Mouse (Mus musculus): ENCODE results near the gene Cks1b. TPM values are rescaled to one million over a fixed set of nuclear protein-coding genes. Genes with fewer than 3 reads are reported as not detected.

Gene Cks1b
- total and polyA plus RNA-seq, 3 experiments: 173 to 270 (median 268) TPM

DNA sequence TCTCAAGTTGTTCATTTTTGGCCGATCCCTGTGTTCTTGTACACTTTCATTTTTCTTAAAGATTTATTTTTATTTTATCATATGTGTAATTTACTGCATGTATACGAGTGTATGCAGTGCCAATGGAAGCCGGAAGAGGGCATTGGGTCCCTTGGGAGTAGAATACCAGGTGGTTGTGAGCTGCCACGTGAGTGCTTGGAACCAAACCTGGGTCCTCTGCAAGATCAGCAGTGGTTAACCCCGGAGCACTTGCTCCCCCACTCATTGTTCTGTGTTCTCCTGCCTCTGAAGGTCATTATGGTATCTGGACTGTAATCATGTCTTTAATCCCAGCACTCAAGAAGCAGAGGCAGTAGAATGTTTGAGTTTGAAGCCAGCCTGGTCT is 7.0 kb upstream of the Cks1b start:
- TF ChIP-seq UBTF (IDR thresholded peaks at IDR 0.05; ENCODE audit: low read depth, low read length): no peak
- no peak for TF ChIP-seq ELF1 (IDR thresholded peaks at IDR 0.05; ENCODE audit: low read depth, low read length)
- TF ChIP-seq JUND (conservative IDR thresholded peaks at IDR 0.05; ENCODE audit: low read depth, low read length): no peak
- TF ChIP-seq EP300 (IDR thresholded peaks at IDR 0.05; ENCODE audit: low read length): no peak
- no peak for TF ChIP-seq ZNF384 (IDR thresholded peaks at IDR 0.05; ENCODE audit: low read depth, low read length)
- no peak for TF ChIP-seq PAX5 (IDR thresholded peaks at IDR 0.05; ENCODE audit: low read length)
- no peak for TF ChIP-seq MAZ (IDR thresholded peaks at IDR 0.05; ENCODE audit: low read depth, low read length)
- no peak for TF ChIP-seq JUN (IDR thresholded peaks at IDR 0.05; ENCODE audit: insufficient read depth, low read depth, low read length)
- TF ChIP-seq RAD21 (IDR thresholded peaks at IDR 0.05; ENCODE audit: low read depth, low read length): no peak
- TF ChIP-seq TCF12 (IDR thresholded peaks at IDR 0.05; ENCODE audit: low read depth, low read length): no peak
- no peak for TF ChIP-seq ZC3H11A (IDR thresholded peaks at IDR 0.05; ENCODE audit: low read depth, low read length)
- TF ChIP-seq MAX (IDR thresholded peaks at IDR 0.05; ENCODE audit: low read length): no peak
- TF ChIP-seq SMC3 (IDR thresholded peaks at IDR 0.05; ENCODE audit: low read depth, low read length): no peak
- no peak for TF ChIP-seq SIN3A (IDR thresholded peaks at IDR 0.05; ENCODE audit: low read length)
- TF ChIP-seq MAFK (IDR thresholded peaks at IDR 0.05; ENCODE audit: insufficient replicate concordance, low read length): no peak
- TF ChIP-seq ZMIZ1 (IDR thresholded peaks at IDR 0.05; ENCODE audit: low read depth, low read length): no peak
- Histone ChIP-seq H3K79me2 (replicated peaks; ENCODE audit: control insufficient read depth, extremely low read depth, insufficient read depth, poor library complexity, severe bottlenecking) (peaks cover 16% of the 10 kb centered on the region), H3K27me3 (replicated peaks) (no peaks in the 10 kb centered on the region), H3K27ac (ENCODE audit: insufficient read depth, low read depth) (no peak overlapping the region), H3K9ac (ENCODE audit: insufficient read depth, low read depth) (no peak overlapping the region), H3K9me3 (replicated peaks; ENCODE audit: low read length) (no peaks in the 10 kb centered on the region), H3K4me2 (ENCODE audit: insufficient read depth, low read depth, poor library complexity, severe bottlenecking) (no peak overlapping the region), H3K4me1 (ENCODE audit: control insufficient read depth in 1 of 2, insufficient read depth in 2 of 2) (peaks cover 14 to 35% of the 10 kb centered on the region in 2 experiments), H3K36me3 (replicated peaks in 1 of 2; ENCODE audit: control insufficient read depth in 1 of 2, insufficient read depth in 1 of 2, low read length in 1 of 2) (peaks cover 48 to 69% of the 10 kb centered on the region in 2 experiments), H3K4me3 (replicated peaks in 1 of 3; ENCODE audit: low read depth in 2 of 3, low read length in 2 of 3, poor library complexity in 1 of 3) (no peak overlapping the region)
- in situ Hi-C loops (cut with MboI; ENCODE audit: low pct_ligation_motif_present, low pct_unique_long_range_greater_than_20kb, low sequenced_read_pairs): no loop called here
- DNase-seq (ENCODE audit: extremely low read depth): no peak
- dilution Hi-C loops (cut with MboI; ENCODE audit: extremely low pct_ligation_motif_present, extremely low pct_unique_long_range_greater_than_20kb, low sequenced_read_pairs): no loop called here

GRCm38 (mm10) chr3:89424416-89425140 is 6.4 kb upstream of the Cks1b start:
- in situ Hi-C loops (cut with MboI; ENCODE audit: low pct_ligation_motif_present, low pct_unique_long_range_greater_than_20kb, low sequenced_read_pairs): no loop called here
- DNase-seq (ENCODE audit: extremely low read depth): no peak
- H3K4me1 ChIP-seq (ENCODE audit: control insufficient read depth in 1 of 2, insufficient read depth in 2 of 2): peaks cover 14 to 38% of the 10 kb centered on the region in 2 experiments
- dilution Hi-C loops (cut with MboI; ENCODE audit: extremely low pct_ligation_motif_present, extremely low pct_unique_long_range_greater_than_20kb, low sequenced_read_pairs): no loop called here
- no peak overlapping the region for H3K27ac ChIP-seq (ENCODE audit: insufficient read depth, low read depth)
- no peak overlapping the region for H3K4me3 ChIP-seq (replicated peaks in 1 of 3; ENCODE audit: low read depth in 2 of 3, low read length in 2 of 3, poor library complexity in 1 of 3)
- peaks cover 21% of the 10 kb centered on the region for H3K79me2 ChIP-seq (replicated peaks; ENCODE audit: control insufficient read depth, extremely low read depth, insufficient read depth, poor library complexity, severe bottlenecking)
- no peaks in the 10 kb centered on the region for H3K27me3 ChIP-seq (replicated peaks)
- no peaks in the 10 kb centered on the region for H3K9me3 ChIP-seq (replicated peaks; ENCODE audit: low read length)
- peaks cover 48 to 69% of the 10 kb centered on the region in 2 experiments for H3K36me3 ChIP-seq (replicated peaks in 1 of 2; ENCODE audit: control insufficient read depth in 1 of 2, insufficient read depth in 1 of 2, low read length in 1 of 2)
- H3K4me2 ChIP-seq (ENCODE audit: insufficient read depth, low read depth, poor library complexity, severe bottlenecking): no peak overlapping the region
- no peak overlapping the region for H3K9ac ChIP-seq (ENCODE audit: insufficient read depth, low read depth)
- TF ChIP-seq JUND (conservative IDR thresholded peaks at IDR 0.05; ENCODE audit: low read depth, low read length): no peak
- no peak for TF ChIP-seq USF1 (IDR thresholded peaks at IDR 0.05; ENCODE audit: low read depth, low read length)
- TF ChIP-seq MAZ (IDR thresholded peaks at IDR 0.05; ENCODE audit: low read depth, low read length): no peak
- no peak for TF ChIP-seq E2F4 (IDR thresholded peaks at IDR 0.05; ENCODE audit: insufficient replicate concordance, low read depth, low read length)
- no peak for TF ChIP-seq ELF1 (IDR thresholded peaks at IDR 0.05; ENCODE audit: low read depth, low read length)
- no peak for TF ChIP-seq TCF12 (IDR thresholded peaks at IDR 0.05; ENCODE audit: low read depth, low read length)
- no peak for TF ChIP-seq POLR2AphosphoS2 (IDR thresholded peaks at IDR 0.05; ENCODE audit: low read depth, low read length)
- no peak for TF ChIP-seq IRF4 (IDR thresholded peaks at IDR 0.05; ENCODE audit: low read depth, low read length)
- TF ChIP-seq KAT2A (IDR thresholded peaks at IDR 0.05; ENCODE audit: insufficient replicate concordance, low read length): no peak
- no peak for TF ChIP-seq MYC (IDR thresholded peaks at IDR 0.05; ENCODE audit: low read depth, low read length)
- no peak for TF ChIP-seq USF2 (conservative IDR thresholded peaks at IDR 0.05; ENCODE audit: low read depth, low read length)
- TF ChIP-seq ZMIZ1 (IDR thresholded peaks at IDR 0.05; ENCODE audit: low read depth, low read length): no peak
- no peak for TF ChIP-seq RCOR1 (conservative IDR thresholded peaks at IDR 0.05; ENCODE audit: low read depth, low read length)
- TF ChIP-seq RAD21 (IDR thresholded peaks at IDR 0.05; ENCODE audit: low read depth, low read length): no peak
- no peak for TF ChIP-seq HCFC1 (IDR thresholded peaks at IDR 0.05; ENCODE audit: low read depth, low read length)
- TF ChIP-seq ETS1 (conservative IDR thresholded peaks at IDR 0.05; ENCODE audit: low read depth, low read length): no peak
- TF ChIP-seq UBTF (IDR thresholded peaks at IDR 0.05; ENCODE audit: low read depth, low read length): no peak
- no peak for TF ChIP-seq GABPA (IDR thresholded peaks at IDR 0.05; ENCODE audit: insufficient replicate concordance, low read depth, low read length)
- no peak for TF ChIP-seq MXI1 (IDR thresholded peaks at IDR 0.05; ENCODE audit: low read depth, low read length)
- TF ChIP-seq BHLHE40 (IDR thresholded peaks at IDR 0.05; ENCODE audit: low read depth, low read length): no peak

Data from CH12.LX (cell line).